Mouse (Mus musculus) large intestine, adult 2 months (tissue): ENCODE data around the gene Olfr1133. TPM values are rescaled to one million over a fixed set of nuclear protein-coding genes. Genes with fewer than 3 reads are reported as not detected.
"Not testable (repeated sequence)": the region's sequence is repeated elsewhere in the genome, so short reads cannot be mapped to it uniquely, and the experiment has no call there.

Experiments
- DNase-seq: peaks from one replicate; pipeline ENCODE4 v3.0.0-alpha.2; 2012; ENCODE audit warnings: low read depth, low spot score
- WGBS: fragments of 180-500 bp; shearing (Covaris S2); methylation state at CpG from one replicate; pipeline ENCODE4 v1.1.7; 2018; 5-methylcytosine and 5-hydroxymethylcytosine counted together
- polyA plus RNA-seq: library from polyadenylated mRNA; depleted of rRNA; stranded (reverse); fragments of >200 nt; gene quantifications from 2 replicates; pipeline ENCODE4 v1.2.3, GENCODE M21; 2012; rRNA removed

Olfr1133 gene
- not detected in 2 replicates for polyA plus RNA-seq

DNA sequence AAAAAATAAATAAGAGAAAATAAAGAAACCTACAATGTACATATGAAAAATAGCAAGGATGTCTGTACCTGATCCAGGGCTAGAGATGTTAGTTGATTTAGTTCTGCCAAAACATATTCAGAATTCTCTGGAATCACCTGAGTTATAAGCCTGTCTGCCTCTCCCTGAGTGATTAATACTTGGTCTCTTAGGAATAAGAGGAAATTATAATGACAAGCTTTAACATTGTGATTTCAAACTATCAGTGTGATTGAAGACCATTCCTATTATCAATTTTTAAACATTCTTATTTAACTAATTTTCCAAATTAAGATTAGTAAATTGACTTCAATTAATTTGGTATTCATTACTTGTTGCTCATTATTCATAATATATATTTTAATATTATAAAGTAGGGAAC, at the start of gene Olfr1133:
TSS of gene Olfr1133 (minus strand) at position 101 of the 400 bp plus-strand sequence.
- DNase-seq, result no peak

DNA sequence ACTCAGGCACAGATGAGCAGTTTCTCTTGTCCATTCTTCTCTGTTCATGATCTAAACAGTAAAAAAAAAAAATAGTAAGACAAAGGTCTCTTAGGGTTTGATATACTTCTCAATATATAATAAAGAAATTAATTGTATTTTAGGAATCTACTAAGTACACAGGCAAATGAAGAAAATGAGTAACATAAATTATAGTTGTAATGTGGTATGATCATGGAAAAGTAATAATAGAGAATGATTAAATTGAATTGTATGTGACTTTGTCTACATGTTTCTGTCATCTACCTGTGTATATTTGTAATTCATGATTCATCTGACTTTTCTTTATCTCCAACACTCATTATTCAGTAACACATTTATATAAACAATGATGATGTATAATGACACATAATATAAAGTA, 46.7 kb upstream of the Olfr1133 start, which contains the start of gene Olfr1136:
TSS of gene Olfr1136 (minus strand) at position 101 of the 400 bp plus-strand sequence.
- no peak for DNase-seq

DNA sequence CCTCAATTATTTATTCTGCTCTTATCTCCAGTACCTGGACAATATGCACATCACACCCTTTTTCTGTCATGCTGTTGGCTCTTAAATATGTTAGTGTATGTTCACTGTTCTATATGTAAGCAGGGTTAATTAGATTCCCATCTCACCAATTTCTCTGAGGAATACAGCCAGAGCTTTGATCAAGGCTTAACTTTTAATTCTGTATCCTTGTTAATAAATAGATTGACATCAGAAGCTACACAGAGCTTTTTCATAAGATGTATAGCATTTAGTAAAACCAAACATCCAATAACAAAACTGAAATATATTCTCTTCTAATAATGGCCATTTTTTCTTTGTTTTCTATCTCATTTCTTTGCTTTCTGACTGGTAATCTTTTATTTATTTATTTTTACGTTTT, 26.4 kb upstream of the Olfr1133 start, which contains the start of gene Olfr1135:
TSS of gene Olfr1135 (minus strand) at position 101 of the 400 bp plus-strand sequence.
- no peak for DNase-seq
- WGBS, result 2% methylated on average over 1 of the region's 1 CpGs

DNA sequence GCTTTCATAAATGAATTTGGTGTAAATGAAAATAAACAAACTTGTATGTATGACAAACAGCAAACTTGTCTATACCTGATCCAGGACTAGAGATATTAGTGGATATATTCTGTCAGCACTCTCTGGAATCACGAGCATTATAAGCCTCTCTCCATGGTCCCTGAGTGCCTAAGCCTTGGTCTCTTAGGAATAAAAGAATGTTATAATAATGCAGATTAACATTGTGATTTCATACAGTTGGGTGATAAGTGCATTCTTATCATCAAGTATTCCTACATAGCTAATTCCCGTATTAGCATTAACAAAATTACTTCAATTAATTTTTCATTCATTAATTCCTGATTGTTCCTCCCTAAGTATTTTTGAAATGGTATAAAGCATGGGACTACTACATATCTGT, 11.2 kb upstream of the Olfr1133 start, which contains the start of gene Olfr1134:
TSS of gene Olfr1134 (minus strand) at position 101 of the 400 bp plus-strand sequence.
- 83% methylated on average over 2 of the region's 2 CpGs for WGBS
- DNase-seq, result no peak

DNA sequence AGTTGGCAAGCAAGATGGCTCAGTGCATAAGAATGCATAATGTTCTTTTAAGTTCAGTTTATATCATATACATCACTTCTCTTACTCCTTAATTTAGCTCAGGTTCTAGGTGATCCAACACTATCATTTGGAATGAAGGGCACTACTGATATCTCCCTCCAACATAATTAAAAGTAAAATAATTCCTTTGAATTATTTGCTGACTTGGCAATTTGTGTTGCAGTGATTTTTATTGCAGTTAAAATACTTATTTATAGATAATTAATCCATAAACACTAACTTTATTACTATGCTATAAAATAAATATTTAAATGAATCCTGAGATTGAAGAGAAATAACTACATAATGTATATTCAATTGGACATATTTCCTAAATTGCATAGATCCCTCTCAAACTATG, 4.7 kb downstream of the Olfr1133 start:
- no peak for DNase-seq

DNA sequence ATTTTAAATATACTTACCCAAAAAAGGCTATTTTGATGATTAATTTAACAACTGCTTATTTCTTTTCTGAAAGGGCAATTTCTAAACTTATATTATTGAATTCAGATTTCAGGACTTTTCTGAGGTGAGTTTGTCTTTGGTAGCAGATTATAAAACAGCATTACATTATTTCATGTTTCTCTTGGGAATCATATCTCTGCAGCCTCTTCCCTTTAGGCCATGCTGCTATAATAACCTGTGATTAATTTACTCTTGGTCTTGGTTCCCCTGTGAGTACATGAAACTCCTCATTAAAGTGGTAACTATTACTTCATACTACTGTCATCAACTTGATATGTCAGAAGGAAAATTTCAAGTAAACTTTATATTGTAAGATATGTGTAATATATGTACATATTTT, 9.7 kb downstream of the Olfr1133 start, which contains the start of gene Olfr1132:
TSS of gene Olfr1132 (minus strand) at position 101 of the 400 bp plus-strand sequence.
- DNase-seq, result no peak

DNA sequence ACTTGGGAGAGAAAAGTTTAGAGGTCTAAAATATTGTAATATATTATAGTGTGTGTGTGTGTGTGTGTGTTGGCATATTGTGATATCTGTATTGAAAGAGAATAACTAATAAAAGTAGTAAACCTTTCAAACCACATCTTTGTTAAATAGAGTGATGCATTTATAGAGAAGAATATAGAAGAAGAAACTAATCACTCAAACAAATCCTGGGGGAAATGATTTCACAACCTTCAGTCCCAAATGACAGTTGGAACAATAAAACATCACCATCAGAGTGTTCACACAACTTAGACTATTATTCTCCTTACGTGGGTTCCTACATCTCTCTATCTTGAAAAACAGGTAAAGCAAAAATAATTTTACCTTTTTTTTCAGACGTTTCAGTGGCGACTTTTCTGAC, 20.4 kb downstream of the Olfr1133 start, which contains the start of gene Olfr1131:
TSS of gene Olfr1131 (plus strand) at position 301 of the 400 bp plus-strand sequence.
- no peak for DNase-seq
- WGBS, result 55% methylated on average over 3 of the region's 3 CpGs

DNA sequence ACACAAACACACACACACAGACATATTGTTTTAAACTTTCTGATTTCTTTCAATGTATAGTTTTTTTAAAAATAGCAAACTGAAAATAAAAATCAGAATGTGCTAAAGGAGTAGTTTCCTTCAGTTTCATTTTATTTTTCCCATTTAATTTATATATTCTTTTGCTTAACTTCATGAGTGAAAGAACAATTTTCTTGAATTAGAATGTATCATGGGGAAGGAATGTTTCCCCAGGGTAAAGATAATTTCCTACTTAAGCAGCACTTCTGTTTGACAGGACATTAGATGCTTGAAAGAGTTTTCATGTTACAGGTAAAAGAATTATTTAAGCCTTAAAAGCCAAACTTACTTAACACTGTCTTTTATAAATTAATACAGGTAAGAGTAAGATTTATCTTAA, 41.3 kb downstream of the Olfr1133 start, which contains the start of gene Olfr1130:
TSS of gene Olfr1130 (plus strand) at position 301 of the 400 bp plus-strand sequence.
- DNase-seq, result not testable (repeated sequence)

Other genes starting within 250 kb of the Olfr1133 start
- not detected in 2 replicates for gene Olfr1123, start 230.7 kb downstream of the Olfr1133 start, polyA plus RNA-seq
- not detected in 2 replicates for gene Olfr1124, start 217.1 kb downstream of the Olfr1133 start, polyA plus RNA-seq
- not detected in 2 replicates for gene Olfr1126, start 193.4 kb downstream of the Olfr1133 start, polyA plus RNA-seq
- not detected in 2 replicates for gene Pramel7, start 150.3 kb downstream of the Olfr1133 start, polyA plus RNA-seq
- not detected in 2 replicates for gene Pramel6, start 140.8 kb downstream of the Olfr1133 start, polyA plus RNA-seq
- gene Olfr153, start 115.6 kb downstream of the Olfr1133 start, polyA plus RNA-seq, result not detected in 2 replicates
- gene Olfr1128, start 101.8 kb downstream of the Olfr1133 start, polyA plus RNA-seq, result not detected in 2 replicates
- not detected in 2 replicates for gene Olfr1129, start 73.5 kb downstream of the Olfr1133 start, polyA plus RNA-seq
- gene Olfr1130, start 41.2 kb downstream of the Olfr1133 start, polyA plus RNA-seq, result not detected in 2 replicates
- gene Olfr1131, start 20.3 kb downstream of the Olfr1133 start, polyA plus RNA-seq, result not detected in 2 replicates
- not detected in 2 replicates for gene Olfr1132, start 9.8 kb downstream of the Olfr1133 start, polyA plus RNA-seq
- gene Olfr1134, start 11.1 kb upstream of the Olfr1133 start, polyA plus RNA-seq, result not detected in 2 replicates
- gene Olfr1135, start 26.3 kb upstream of the Olfr1133 start, polyA plus RNA-seq, result not detected in 2 replicates
- not detected in 2 replicates for gene Olfr1136, start 46.6 kb upstream of the Olfr1133 start, polyA plus RNA-seq
- gene Olfr1137, start 65.8 kb upstream of the Olfr1133 start, polyA plus RNA-seq, result not detected in 2 replicates
- gene Olfr1138, start 92.6 kb upstream of the Olfr1133 start, polyA plus RNA-seq, result not detected in 2 replicates
- not detected in 2 replicates for gene Olfr1140, start 96.4 kb upstream of the Olfr1133 start, polyA plus RNA-seq
- not detected in 2 replicates for gene Olfr1141, start 106.6 kb upstream of the Olfr1133 start, polyA plus RNA-seq
- gene Olfr152, start 132.1 kb upstream of the Olfr1133 start, polyA plus RNA-seq, result not detected in 2 replicates
- gene Olfr1143, start 153.2 kb upstream of the Olfr1133 start, polyA plus RNA-seq, result not detected in 2 replicates
- not detected in 2 replicates for gene Olfr1145, start 162.4 kb upstream of the Olfr1133 start, polyA plus RNA-seq
- not detected in 2 replicates for gene Olfr1148, start 183.2 kb upstream of the Olfr1133 start, polyA plus RNA-seq
- gene Olfr1150-ps1, start 196.6 kb upstream of the Olfr1133 start, polyA plus RNA-seq, result not detected in 2 replicates
- gene Olfr1151, start 208.5 kb upstream of the Olfr1133 start, polyA plus RNA-seq, result not detected in 2 replicates
- gene Olfr1152, start 219.1 kb upstream of the Olfr1133 start, polyA plus RNA-seq, result not detected in 2 replicates
- gene Olfr1153, start 247.6 kb upstream of the Olfr1133 start, polyA plus RNA-seq, result not detected in 2 replicates